Mouse (Mus musculus) liver, postnatal 0 days (tissue): Measurements from ENCODE around the gene Hoxd8. TPM values are rescaled to one million over a fixed set of nuclear protein-coding genes. Genes with fewer than 3 reads are reported as not detected.

ENCODE experiments used
- ATAC-seq: fragments of 200-750 bp; cut with Nextera tagmentation; 2 replicates; pipeline ENCODE4 v1.8.0; 2017; ENCODE audit warnings: mild to moderate bottlenecking, moderate library complexity
- DNase-seq: peaks from one replicate; pipeline ENCODE4 v3.0.0-alpha.2; 2016
- H3K27ac ChIP-seq: fragments of 300-500 bp; sonication (generic); 2 replicates; pipeline ENCODE4 v1.5.1; 2014; ENCODE audit warnings: antibody characterized with exemption, moderate library complexity, mild to moderate bottlenecking, low read depth
- H3K27me3 ChIP-seq: fragments of 300-500 bp; sonication (generic); 2 replicates; pipeline ENCODE4 v1.6.1; 2014; ENCODE audit warnings: low read length, control low read depth, mixed read lengths; ENCODE audit not compliant: insufficient read depth
- H3K36me3 ChIP-seq: fragments of 300-500 bp; sonication (generic); replicated peaks from 2 replicates; pipeline ENCODE4 v1.6.1; 2014; ENCODE audit warnings: mild to moderate bottlenecking, control low read depth, low read length, moderate library complexity, mixed read lengths; ENCODE audit not compliant: insufficient read depth
- H3K4me1 ChIP-seq: fragments of 300-500 bp; sonication (generic); 2 replicates; pipeline ENCODE4 v1.6.1; 2014; ENCODE audit warnings: antibody characterized with exemption, mild to moderate bottlenecking, control low read depth; ENCODE audit not compliant: insufficient read depth
- H3K4me2 ChIP-seq: fragments of 300-500 bp; sonication (generic); 2 replicates; pipeline ENCODE4 v1.6.1; 2014; ENCODE audit warnings: low read depth, mild to moderate bottlenecking, low read length, moderate library complexity, mixed read lengths
- H3K4me3 ChIP-seq: fragments of 300-500 bp; sonication (generic); 2 replicates; pipeline ENCODE4 v1.5.1; 2014; ENCODE audit warnings: low read depth, low read length
- H3K9ac ChIP-seq: fragments of 300-500 bp; sonication (generic); replicated peaks from 2 replicates; pipeline ENCODE4 v1.6.1; 2014; ENCODE audit warnings: mild to moderate bottlenecking, moderate library complexity
- H3K9me3 ChIP-seq: fragments of 300-500 bp; sonication (generic); 2 replicates; pipeline ENCODE4 v1.6.1; 2016; ENCODE audit warnings: mild to moderate bottlenecking, control low read depth, low read length, mixed read lengths
- CTCF ChIP-seq: sonication (generic); IDR thresholded peaks from 2 replicates; pipeline ENCODE4 v1.5.1; 2016; ENCODE audit warnings: antibody characterized with exemption, low read depth
- EP300 ChIP-seq: IDR thresholded peaks from 2 replicates; pipeline ENCODE4 v1.6.1; 2016; ENCODE audit warnings: antibody characterized with exemption, low read depth, mild to moderate bottlenecking
- WGBS: fragments of 180-500 bp; shearing (Covaris S2); extraction: QIAGEN DNeasy Blood & Tissue Kit; methylation state at CpG from one replicate; pipeline ENCODE4 v1.1.7; 2014; ENCODE audit not compliant: insufficient replicate concordance; 5-methylcytosine and 5-hydroxymethylcytosine counted together
- polyA plus RNA-seq: library from polyadenylated mRNA; unstranded; fragments of >200 nt; fragmentation: Nextera tagmentation; extraction: Ambion mirVana; gene quantifications from 2 replicates; pipeline ENCODE4 v1.2.1, GENCODE M21; 2015

Hoxd8 gene
- polyA plus RNA-seq, 1 experiment from 2014 or later, result not detected

DNA sequence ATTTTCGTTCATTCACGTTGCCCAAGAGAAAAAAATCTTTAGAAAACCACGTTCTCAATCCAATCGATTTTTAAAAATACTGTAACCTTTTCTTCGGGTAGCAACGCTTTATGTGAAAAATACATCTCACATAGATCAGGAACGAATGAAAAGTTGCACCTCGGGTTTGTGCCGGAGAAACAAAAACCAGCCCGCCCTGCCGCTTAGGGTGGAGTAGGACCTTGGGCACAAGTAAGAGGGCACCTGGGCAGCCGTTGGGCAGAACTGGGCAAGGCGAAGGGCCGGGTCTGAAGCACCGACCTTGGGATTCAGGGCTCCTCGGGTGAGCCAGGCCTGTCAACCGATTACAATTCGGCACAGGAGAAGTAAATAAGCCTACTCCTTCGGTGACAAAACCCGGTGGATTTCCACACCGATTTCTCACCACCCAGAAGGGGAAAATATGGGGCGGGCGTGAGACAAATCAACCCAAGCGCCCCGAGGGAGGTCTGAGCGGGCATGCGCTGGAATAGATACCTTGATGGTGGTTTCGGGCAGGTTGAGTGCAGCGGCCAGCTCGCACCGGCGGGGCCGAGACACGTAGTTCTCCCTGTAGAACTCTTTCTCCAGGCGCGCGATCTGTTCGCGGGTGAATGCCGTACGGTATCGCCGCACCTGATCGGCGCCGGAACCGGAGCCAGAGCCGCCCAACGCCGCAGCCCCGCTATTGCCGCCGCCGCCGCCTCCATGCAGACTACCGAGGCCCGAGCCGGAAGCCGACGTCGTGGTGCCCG is 47.0 kb upstream of the Hoxd8 start:
- Histone ChIP-seq H3K27ac (no peak overlapping the region), H3K36me3 (no peaks in the 10 kb centered on the region), H3K4me2 (peak overlapping the region; percentile 51), H3K9me3 (no peaks in the 10 kb centered on the region), H3K9ac (no peak overlapping the region), H3K27me3 (peaks cover 89% of the 10 kb centered on the region), H3K4me3 (peak overlapping the region; percentile 22), H3K4me1 (peaks cover 15% of the 10 kb centered on the region)
- no peak for ATAC-seq
- DNase-seq, result no peak
- TF ChIP-seq CTCF (no peak), EP300 (no peak)
- 3% methylated on average over 62 of the region's 62 CpGs for WGBS

DNA sequence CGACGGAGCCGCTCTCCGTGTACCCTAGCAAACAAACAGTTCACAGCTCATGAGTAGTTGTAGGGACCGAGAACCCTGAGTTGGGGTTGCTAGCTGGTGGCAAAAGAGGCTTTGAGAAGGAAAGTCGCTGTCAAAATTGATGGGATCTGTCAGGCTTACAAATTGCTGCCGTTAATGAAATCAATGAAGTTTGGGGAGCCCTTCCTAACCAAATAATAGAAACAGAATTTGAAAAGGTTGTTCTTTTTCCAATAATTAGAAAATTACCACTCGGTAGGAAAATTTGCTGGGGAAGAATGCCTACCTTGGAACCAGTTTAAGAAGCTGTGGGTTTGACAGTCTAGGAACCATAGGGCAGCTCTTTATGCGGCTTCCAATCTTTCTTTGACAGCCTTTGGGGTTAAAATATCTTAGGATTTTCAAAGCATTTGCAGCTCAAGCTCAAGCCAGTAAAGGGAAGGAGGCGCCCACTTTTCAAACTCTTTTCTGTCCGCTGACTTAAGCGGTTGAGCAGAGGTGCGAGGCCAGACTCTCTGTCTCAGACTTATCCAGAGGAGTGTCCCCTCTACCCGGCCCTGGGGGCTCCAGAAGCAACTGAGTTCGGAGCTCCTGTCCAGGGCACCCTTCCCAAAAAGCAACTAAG is 46.3 kb upstream of the Hoxd8 start:
- no peak for DNase-seq
- H3K4me2 ChIP-seq, result peak overlapping the region; percentile 51; the same call in 1 of the 2 replicates
- H3K4me3 ChIP-seq, result peak overlapping the region; percentile 22; the same call in 1 of the 2 replicates
- H3K27me3 ChIP-seq, result peaks cover 94% of the 10 kb centered on the region
- no peak for ATAC-seq
- 2% methylated on average over 15 of the region's 15 CpGs for WGBS
- peaks cover 15% of the 10 kb centered on the region for H3K4me1 ChIP-seq
- no peak overlapping the region for H3K27ac ChIP-seq
- H3K9ac ChIP-seq, result no peak overlapping the region
- H3K9me3 ChIP-seq, result no peaks in the 10 kb centered on the region
- no peaks in the 10 kb centered on the region for H3K36me3 ChIP-seq
- TF ChIP-seq CTCF (no peak), EP300 (no peak)

DNA sequence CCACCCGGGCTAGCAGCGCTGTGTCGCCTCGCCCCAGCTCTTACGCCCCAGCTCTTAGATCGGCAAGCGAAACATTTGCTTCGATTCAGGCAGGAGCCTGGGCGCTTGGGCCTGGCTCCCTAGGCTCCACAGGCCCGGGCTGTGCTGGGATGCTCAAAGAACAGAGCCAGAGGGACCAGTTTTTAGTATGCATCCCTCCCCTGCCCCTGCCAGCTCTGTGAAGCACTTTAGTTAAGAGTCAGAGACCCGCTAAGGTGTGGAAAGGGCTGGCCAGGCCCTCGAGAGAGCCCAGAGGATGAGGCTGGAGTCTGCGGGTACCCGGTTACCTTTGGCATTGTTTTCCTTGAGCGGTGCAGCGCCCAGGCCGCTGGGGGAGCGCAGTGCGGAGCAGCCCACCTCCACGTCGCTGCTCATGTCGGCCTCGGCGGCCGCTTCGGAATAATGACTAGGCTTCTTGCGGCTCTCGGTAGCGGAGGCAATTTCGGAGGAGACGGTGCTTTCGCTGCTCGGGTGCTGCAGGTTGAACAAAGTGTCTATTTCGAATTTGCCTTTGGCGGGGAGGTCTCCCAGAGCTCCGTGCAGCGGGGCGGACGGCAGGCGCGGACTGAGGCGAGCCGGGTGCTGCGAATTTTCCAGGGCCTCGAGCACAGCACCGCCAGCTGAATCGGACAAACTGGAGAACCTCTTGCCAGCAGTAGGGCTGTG is 45.6 kb upstream of the Hoxd8 start:
- peaks cover 98% of the 10 kb centered on the region for H3K27me3 ChIP-seq
- no peaks in the 10 kb centered on the region for H3K9me3 ChIP-seq
- no peak overlapping the region for H3K9ac ChIP-seq
- ATAC-seq (no peak), DNase-seq (no peak)
- H3K4me2 ChIP-seq, result no peak overlapping the region
- no peaks in the 10 kb centered on the region for H3K36me3 ChIP-seq
- TF ChIP-seq EP300, result no peak
- TF ChIP-seq CTCF, result no peak
- WGBS, result 3% methylated on average over 47 of the region's 47 CpGs
- no peak overlapping the region for H3K4me3 ChIP-seq
- H3K4me1 ChIP-seq, result peaks cover 15% of the 10 kb centered on the region
- no peak overlapping the region for H3K27ac ChIP-seq

DNA sequence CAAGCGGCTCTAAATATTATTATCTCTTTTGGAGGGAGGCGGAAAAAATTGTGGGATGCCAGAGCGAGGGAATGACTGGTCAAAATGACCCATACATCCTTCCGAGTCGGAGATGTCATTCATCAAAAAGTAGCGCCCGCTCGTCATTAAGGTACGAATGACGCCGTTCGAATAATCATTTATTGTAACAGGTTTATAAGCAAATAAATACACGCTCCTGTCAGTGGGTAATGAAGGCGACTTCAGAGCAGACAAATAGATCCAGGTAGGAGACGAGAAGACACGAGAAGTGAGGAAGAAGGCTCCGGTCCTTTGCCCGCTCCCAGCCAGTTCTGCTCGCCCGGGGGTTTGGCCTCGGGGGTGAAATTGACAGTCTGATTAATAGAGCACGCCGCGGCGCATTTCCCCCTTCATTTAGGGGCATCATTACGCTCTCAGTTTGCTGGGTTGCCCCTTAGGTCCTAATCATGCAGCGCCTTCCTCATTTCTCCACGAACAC is 44.9 kb upstream of the Hoxd8 start, which contains the start of gene Evx2:
TSS of gene Evx2 (minus strand) at position 51 of the 499 bp plus-strand sequence.
- Histone ChIP-seq H3K27me3 (peaks cover 98% of the 10 kb centered on the region), H3K9me3 (no peaks in the 10 kb centered on the region), H3K4me1 (peaks cover 15% of the 10 kb centered on the region), H3K4me3 (no peak within 1 kb of the TSS), H3K36me3 (no peaks in the 10 kb centered on the region), H3K9ac (no peak within 1 kb of the TSS), H3K4me2 (no peak within 1 kb of the TSS), H3K27ac (no peak within 1 kb of the TSS)
- no peak for TF ChIP-seq CTCF
- TF ChIP-seq EP300, result no peak
- ATAC-seq, result no peak
- 4% methylated on average over 28 of the region's 28 CpGs for WGBS
- no peak for DNase-seq

DNA sequence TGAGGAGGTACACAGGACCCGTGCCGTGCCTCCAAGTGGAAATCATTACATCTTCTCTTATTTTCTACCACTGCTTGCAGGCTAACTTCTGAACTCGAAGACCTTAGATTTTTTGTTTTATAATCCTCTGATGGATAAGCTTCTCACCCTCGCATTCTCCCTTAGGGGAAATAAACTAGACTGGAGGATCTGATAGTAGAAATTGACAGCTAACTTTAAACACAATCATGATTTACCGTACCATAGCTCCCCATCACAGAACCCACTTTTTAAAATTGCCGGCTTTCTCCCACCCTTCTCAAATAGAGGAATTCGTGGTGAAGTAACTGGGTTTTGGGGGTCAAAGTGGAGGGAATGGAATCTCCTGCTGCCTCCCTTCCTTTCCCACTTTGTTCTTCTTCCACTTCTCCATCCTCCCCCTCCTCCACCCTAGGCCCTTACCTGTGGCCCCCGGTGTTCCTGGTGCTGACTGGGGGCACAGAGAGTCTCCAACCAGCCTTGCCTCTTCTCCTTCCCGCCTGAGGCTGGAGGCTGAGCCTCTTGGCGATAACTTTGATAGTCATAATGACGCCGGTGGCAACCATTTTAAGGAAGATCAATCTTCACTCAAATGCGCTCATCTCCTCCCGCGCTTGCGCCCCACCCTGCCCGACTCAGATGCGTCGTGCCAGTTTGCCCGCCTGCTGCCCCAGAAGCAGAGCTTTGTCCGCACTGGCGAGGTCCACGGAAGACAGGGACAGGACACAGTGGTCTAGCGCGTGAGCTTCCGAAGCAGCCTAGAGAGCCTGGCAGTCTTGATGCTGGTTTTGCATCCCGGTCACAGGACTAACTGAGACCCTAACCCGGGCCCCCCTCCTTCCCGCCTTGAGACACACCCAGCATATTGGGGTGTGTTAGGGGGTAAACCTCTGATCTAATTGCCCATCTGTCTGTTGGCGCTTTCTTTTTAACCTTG is 43.7 kb upstream of the Hoxd8 start:
- Histone ChIP-seq H3K4me2 (no peak overlapping the region), H3K27me3 (peaks cover 98% of the 10 kb centered on the region), H3K4me1 (peaks cover 11% of the 10 kb centered on the region), H3K4me3 (no peak overlapping the region), H3K27ac (no peak overlapping the region), H3K9me3 (no peaks in the 10 kb centered on the region), H3K36me3 (no peaks in the 10 kb centered on the region), H3K9ac (no peak overlapping the region)
- TF ChIP-seq CTCF (no peak), EP300 (no peak)
- WGBS, result 5% methylated on average over 30 of the region's 30 CpGs
- DNase-seq, result no peak
- ATAC-seq, result no peak
